Mouse (Mus musculus): ENCODE results near the gene Zhx3.

GRCm38 (mm10) chr2:160850360-160850759 is 22.4 kb downstream of the Zhx3 start:
- TF ChIP-seq POLR2A (IDR thresholded peaks at IDR 0.05; ENCODE audit: borderline replicate concordance, extremely low read depth, low read depth, low read length) (no peak), CTCF (IDR thresholded peaks at IDR 0.05; ENCODE audit: insufficient read depth, low read length) (no peak)

All from lung, adult 2 months (tissue).